Mouse (Mus musculus): ENCODE data around the gene Slc1a1. TPM values are rescaled to one million over a fixed set of nuclear protein-coding genes. Genes with fewer than 3 reads are reported as not detected.

Slc1a1 gene
- polyA plus RNA-seq, 1 experiment from 2014 or later = 1.0 TPM

DNA sequence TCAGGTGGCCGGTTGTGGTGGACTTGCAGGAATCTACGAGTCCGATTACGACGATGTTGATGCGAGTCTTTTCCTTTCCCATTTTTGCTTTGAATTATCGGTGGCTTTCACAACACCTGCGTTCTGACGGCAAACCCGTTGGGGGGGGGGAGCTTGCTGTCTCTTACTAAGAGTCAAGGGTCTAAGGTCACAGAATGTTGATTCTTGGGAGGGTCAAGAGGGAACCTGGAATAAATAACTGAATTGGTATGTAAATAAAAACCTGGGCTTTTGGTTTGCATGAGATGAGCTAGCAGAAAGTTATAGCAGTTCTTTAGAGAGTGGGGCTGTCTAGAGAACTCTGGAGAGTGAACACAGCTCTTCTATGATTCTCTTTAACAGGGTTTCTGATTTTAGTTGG is 28.8 kb downstream of the Slc1a1 start:
- H3K9me3 ChIP-seq = no peaks in the 10 kb centered on the region
- H3K36me3 ChIP-seq = no peaks in the 10 kb centered on the region
- no peak overlapping the region for H3K27ac ChIP-seq
- peaks cover 4% of the 10 kb centered on the region; the same call in 1 of the 2 replicates for H3K4me1 ChIP-seq
- no peaks in the 10 kb centered on the region for H3K27me3 ChIP-seq
- no peak overlapping the region for H3K4me3 ChIP-seq
- H3K9ac ChIP-seq = no peak overlapping the region
- H3K4me2 ChIP-seq (replicated peaks) = no peak overlapping the region
- 90% methylated on average over 10 of the region's 10 CpGs for WGBS
- ATAC-seq (ENCODE audit: low FRiP score, low read depth) = no peak

DNA sequence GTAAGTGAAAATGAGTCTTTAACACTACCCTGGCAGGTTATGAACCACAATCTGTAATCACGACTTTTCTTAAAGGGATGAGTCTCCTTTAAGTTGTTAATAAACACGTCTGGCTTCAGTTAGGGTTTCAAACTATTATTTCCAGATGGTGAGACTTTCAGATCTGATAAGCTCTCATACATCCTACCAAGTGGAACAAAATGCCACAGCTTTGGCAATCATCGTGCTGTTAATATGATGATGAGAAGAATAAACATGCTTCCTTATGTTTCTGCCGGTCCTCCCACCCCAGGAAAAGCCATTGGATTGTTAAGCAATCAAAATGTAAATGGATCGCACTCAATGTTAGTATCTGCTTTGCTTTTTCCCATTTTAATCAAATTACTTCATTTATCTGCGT is 30.1 kb downstream of the Slc1a1 start:
- Histone ChIP-seq H3K27ac (no peak overlapping the region), H3K36me3 (no peaks in the 10 kb centered on the region)
- ATAC-seq (ENCODE audit: low FRiP score, low read depth) = no peak

DNA sequence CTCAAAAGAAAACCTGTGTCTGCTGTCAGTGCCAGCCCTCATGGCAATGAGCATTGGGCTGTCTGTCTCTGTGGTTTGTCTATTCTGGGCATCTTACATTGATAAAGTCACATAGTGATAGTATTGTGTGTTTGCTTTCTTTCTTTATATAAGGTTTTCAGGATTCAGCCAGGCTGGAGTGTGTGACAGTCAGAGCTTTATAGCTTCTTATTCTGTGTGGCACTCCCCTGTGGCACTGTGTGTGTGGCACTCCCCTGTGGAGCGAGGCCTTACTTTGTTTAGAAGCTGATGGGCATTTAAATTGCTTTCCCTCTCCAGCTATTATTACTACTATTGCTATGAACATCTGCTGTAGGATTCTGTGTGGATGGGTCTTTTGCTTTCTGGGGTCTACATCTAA is 30.7 kb downstream of the Slc1a1 start:
- Histone ChIP-seq H3K4me2 (replicated peaks) (no peak overlapping the region), H3K4me1 (peaks cover 4% of the 10 kb centered on the region; the same call in 1 of the 2 replicates), H3K9ac (no peak overlapping the region), H3K9me3 (no peaks in the 10 kb centered on the region), H3K27me3 (no peaks in the 10 kb centered on the region), H3K36me3 (no peaks in the 10 kb centered on the region), H3K4me3 (no peak overlapping the region), H3K27ac (no peak overlapping the region)
- ATAC-seq (ENCODE audit: low FRiP score, low read depth) = no peak
- WGBS = 55% methylated on average over 1 of the region's 1 CpGs

More for the DNA sequence above, 30.1 kb downstream of the Slc1a1 start:
- H3K9me3 ChIP-seq = no peaks in the 10 kb centered on the region
- H3K4me3 ChIP-seq = no peak overlapping the region
- no peaks in the 10 kb centered on the region for H3K27me3 ChIP-seq
- WGBS = 43% methylated on average over 6 of the region's 6 CpGs
- no peak overlapping the region for H3K9ac ChIP-seq
- no peak overlapping the region for H3K4me2 ChIP-seq (replicated peaks)
- H3K4me1 ChIP-seq = peaks cover 4% of the 10 kb centered on the region; the same call in 1 of the 2 replicates

DNA sequence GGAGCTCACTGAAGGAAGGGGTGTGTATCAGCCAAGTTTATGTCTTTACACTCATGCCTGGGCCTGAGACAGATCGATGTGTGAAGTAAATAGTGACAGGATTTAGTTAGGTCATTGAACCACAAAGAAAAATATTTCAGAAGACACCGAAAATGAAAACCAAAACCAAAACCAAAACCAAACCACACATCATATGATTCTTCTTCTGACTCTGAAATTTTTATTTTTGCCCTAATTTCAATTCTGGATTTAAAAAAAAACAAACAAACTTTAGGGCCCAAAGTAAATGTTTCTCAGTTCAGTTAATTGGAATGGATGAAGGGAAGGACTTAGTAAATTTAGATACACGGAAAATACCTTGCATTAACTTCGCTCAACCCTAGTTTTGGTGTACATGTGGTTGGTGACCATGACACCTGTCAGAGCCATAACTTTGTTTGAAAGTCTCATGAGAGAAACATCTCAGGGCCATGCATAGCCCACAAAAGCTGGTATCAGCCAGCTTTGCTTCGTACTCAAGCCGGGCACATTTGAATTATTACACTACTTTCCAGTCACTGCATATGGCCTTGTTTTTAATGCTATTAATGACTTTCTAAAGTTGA is 34.5 kb downstream of the Slc1a1 start:
- H3K9me3 ChIP-seq = no peaks in the 10 kb centered on the region
- no peak overlapping the region for H3K27ac ChIP-seq
- ATAC-seq (ENCODE audit: low FRiP score, low read depth) = no peak
- H3K9ac ChIP-seq = no peak overlapping the region
- no peaks in the 10 kb centered on the region for H3K27me3 ChIP-seq
- H3K4me2 ChIP-seq (replicated peaks) = no peak overlapping the region
- H3K4me1 ChIP-seq = peaks cover 9% of the 10 kb centered on the region
- 88% methylated on average over 6 of the region's 6 CpGs for WGBS
- H3K36me3 ChIP-seq = no peaks in the 10 kb centered on the region
- no peak overlapping the region for H3K4me3 ChIP-seq

DNA sequence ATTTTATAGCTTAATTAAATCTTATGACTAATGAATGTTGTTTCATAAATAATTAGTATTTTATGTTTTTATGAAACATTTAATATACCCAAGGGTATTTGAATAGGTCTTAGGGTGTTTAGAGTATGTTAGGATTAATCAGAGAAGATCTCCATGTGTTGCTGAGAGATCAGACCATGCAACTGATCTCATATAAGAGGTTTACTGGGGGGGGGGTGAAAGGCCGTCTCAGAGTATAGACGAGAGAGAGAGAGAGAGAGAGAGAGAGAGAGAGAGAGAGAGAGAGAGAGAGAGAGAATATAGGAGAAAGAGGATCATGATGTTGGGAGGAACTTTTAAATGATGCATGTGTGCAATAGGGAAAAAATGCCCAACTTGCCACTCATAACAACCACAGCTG is 35.5 kb downstream of the Slc1a1 start:
- no peaks in the 10 kb centered on the region for H3K36me3 ChIP-seq
- H3K9ac ChIP-seq = no peak overlapping the region
- WGBS = 17% methylated on average over 2 of the region's 2 CpGs
- H3K4me1 ChIP-seq = peaks cover 9% of the 10 kb centered on the region
- no peaks in the 10 kb centered on the region for H3K9me3 ChIP-seq
- no peak overlapping the region for H3K27ac ChIP-seq
- no peak for ATAC-seq (ENCODE audit: low FRiP score, low read depth)
- H3K4me3 ChIP-seq = no peak overlapping the region
- H3K4me2 ChIP-seq (replicated peaks) = no peak overlapping the region
- no peaks in the 10 kb centered on the region for H3K27me3 ChIP-seq

DNA sequence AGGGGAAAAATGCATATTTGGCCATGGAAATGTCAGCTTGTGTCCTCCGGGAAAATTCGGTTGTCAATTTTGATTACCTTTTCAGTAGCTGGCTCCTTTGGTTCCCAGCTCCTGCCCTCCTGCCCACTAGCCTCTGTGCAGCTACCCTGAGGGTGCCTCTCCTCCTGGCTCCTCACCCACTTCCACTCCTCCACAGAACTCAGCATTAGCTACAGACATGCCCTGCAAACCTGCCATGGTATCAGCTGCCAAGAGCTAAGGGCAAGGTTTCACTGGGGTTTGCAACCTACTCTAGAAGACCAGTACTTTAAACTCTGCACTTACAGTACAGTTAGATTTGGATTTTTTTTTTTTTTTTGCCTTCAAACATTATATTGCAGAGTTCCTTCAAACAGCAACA is 44.6 kb downstream of the Slc1a1 start:
- no peak for ATAC-seq (ENCODE audit: low FRiP score, low read depth)
- 80% methylated on average over 2 of the region's 2 CpGs for WGBS
- Histone ChIP-seq H3K9ac (no peak overlapping the region), H3K4me3 (no peak overlapping the region), H3K4me1 (no peaks in the 10 kb centered on the region), H3K27me3 (no peaks in the 10 kb centered on the region), H3K27ac (no peak overlapping the region), H3K9me3 (no peaks in the 10 kb centered on the region), H3K36me3 (no peaks in the 10 kb centered on the region), H3K4me2 (replicated peaks) (no peak overlapping the region)

DNA sequence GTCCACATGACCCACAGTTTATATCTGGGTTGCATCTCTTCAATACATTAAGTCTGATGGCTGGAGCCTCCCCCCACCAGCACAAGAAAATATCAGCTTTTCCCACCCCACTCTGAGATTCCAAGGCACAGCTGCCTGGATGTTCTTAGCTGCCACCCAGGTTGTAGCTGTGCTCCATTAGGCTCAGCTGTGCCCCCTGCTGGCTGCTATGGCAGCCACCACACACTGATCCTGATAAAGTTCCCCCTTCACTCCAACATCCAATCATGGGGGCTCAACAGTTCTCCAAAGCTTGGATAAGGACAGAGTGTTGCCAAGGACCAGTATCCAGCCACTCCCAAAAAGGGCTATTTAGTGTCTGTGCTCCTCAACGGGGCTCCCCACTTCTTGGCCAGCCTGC is 48.3 kb downstream of the Slc1a1 start:
- H3K4me2 ChIP-seq (replicated peaks) = no peak overlapping the region
- H3K4me3 ChIP-seq = no peak overlapping the region
- H3K27ac ChIP-seq = no peak overlapping the region
- no peaks in the 10 kb centered on the region for H3K36me3 ChIP-seq
- no peak overlapping the region for H3K9ac ChIP-seq
- H3K4me1 ChIP-seq = no peaks in the 10 kb centered on the region
- 50% methylated on average over 1 of the region's 1 CpGs for WGBS
- ATAC-seq (ENCODE audit: low FRiP score, low read depth) = no peak
- no peaks in the 10 kb centered on the region for H3K27me3 ChIP-seq
- no peaks in the 10 kb centered on the region for H3K9me3 ChIP-seq

DNA sequence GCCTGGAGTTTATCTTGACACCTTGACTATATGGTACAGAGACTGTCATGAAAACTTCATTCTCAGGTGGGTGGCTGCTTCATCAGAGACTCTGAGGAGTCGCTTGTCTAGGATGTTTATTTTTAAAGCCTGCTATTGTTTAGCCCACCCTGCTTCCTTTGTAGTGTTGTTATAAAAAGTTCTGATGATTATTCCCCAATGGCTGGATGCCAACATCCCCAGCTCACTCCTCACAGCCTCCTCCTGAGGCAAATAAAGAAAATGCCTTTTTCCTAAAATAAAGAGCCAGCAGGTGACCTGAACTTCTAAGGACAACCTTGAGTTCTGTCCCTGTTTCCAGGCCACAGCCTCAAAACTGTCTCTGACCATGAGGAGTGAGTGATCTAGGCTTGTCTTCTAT is 53.6 kb downstream of the Slc1a1 start:
- H3K9me3 ChIP-seq = no peaks in the 10 kb centered on the region
- no peak overlapping the region for H3K9ac ChIP-seq

DNA sequence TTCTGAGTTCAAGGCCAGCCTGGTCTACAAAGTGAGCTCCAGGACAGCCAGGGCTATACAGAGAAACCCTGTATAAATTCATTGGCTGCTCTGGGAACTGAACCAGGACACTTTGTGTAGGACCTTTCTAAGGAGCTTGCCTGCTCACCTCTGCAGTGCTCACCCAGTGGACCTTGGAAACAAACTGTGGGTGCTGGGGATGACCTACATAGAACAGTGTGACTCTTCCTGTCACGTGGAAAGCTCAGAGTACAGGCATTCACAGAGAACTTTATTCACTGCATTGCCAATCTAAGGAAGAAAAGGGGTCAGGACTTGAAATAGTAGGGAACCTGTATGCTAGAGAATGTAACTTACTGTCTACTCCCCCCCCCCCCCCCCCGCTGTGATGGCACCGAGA is 54.4 kb downstream of the Slc1a1 start:
- Histone ChIP-seq H3K4me2 (replicated peaks) (no peak overlapping the region), H3K27ac (no peak overlapping the region), H3K4me3 (no peak overlapping the region), H3K4me1 (no peaks in the 10 kb centered on the region), H3K9ac (no peak overlapping the region), H3K9me3 (no peaks in the 10 kb centered on the region), H3K36me3 (no peaks in the 10 kb centered on the region), H3K27me3 (no peaks in the 10 kb centered on the region)
- ATAC-seq (ENCODE audit: low FRiP score, low read depth) = no peak
- WGBS = 66% methylated on average over 3 of the region's 3 CpGs

More for the DNA sequence above, 53.6 kb downstream of the Slc1a1 start:
- Histone ChIP-seq H3K27me3 (no peaks in the 10 kb centered on the region), H3K4me2 (replicated peaks) (no peak overlapping the region), H3K36me3 (no peaks in the 10 kb centered on the region), H3K4me1 (no peaks in the 10 kb centered on the region), H3K27ac (no peak overlapping the region), H3K4me3 (no peak overlapping the region)
- no peak for ATAC-seq (ENCODE audit: low FRiP score, low read depth)
- 56% methylated on average over 1 of the region's 1 CpGs for WGBS

DNA sequence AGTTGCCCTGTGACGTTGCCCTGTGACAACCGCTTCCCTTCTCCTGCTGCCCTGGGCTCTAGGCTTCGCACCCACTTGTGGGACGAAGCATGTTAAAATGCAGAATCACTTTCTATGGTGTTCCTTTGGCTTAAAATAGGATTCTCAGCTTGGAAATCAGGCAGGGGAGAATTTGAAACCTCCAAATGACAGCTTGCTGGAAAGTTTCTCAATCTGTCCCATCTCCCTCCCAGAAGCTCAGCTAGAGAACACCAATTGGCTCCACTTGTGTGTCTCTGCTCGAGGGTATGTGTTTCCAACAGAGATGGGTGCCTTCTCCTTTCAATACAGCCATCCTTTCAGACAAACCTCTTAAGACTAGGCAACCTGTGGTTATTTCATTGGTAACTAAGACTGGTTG is 56.4 kb downstream of the Slc1a1 start:
- H3K4me1 ChIP-seq = no peaks in the 10 kb centered on the region
- H3K9me3 ChIP-seq = no peaks in the 10 kb centered on the region
- no peaks in the 10 kb centered on the region for H3K36me3 ChIP-seq
- no peak overlapping the region for H3K4me2 ChIP-seq (replicated peaks)
- no peak for ATAC-seq (ENCODE audit: low FRiP score, low read depth)
- no peaks in the 10 kb centered on the region for H3K27me3 ChIP-seq
- no peak overlapping the region for H3K27ac ChIP-seq
- 66% methylated on average over 5 of the region's 5 CpGs for WGBS
- no peak overlapping the region for H3K4me3 ChIP-seq
- H3K9ac ChIP-seq = no peak overlapping the region

DNA sequence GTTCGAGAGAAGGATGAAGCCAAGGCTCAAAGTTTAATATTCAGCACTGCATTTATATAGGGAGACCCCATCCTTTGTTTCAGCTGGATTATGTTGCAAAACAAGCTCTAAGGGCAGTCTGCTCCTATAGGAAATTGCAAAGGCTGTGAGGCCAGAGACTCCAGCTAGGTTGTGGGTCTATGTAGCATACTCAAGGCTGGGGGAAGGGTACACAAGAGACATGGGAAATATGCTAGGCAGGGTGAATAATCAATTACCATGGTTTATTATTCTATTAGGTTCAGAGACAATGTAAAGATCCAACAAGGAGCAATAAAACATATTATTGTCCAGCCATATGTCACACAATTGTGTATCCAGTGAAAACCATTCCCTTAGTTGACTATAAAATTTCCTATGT is 57.0 kb downstream of the Slc1a1 start:
- H3K4me3 ChIP-seq = no peak overlapping the region
- no peaks in the 10 kb centered on the region for H3K9me3 ChIP-seq
- no peak overlapping the region for H3K9ac ChIP-seq
- no peaks in the 10 kb centered on the region for H3K36me3 ChIP-seq
- H3K4me1 ChIP-seq = 0 out of 2 replicates have a peak, but pooled peaks cover 4% of the 10 kb centered on the region
- WGBS = 84% methylated on average over 1 of the region's 1 CpGs
- ATAC-seq (ENCODE audit: low FRiP score, low read depth) = no peak
- no peak overlapping the region for H3K4me2 ChIP-seq (replicated peaks)
- no peaks in the 10 kb centered on the region for H3K27me3 ChIP-seq
- no peak overlapping the region for H3K27ac ChIP-seq

DNA sequence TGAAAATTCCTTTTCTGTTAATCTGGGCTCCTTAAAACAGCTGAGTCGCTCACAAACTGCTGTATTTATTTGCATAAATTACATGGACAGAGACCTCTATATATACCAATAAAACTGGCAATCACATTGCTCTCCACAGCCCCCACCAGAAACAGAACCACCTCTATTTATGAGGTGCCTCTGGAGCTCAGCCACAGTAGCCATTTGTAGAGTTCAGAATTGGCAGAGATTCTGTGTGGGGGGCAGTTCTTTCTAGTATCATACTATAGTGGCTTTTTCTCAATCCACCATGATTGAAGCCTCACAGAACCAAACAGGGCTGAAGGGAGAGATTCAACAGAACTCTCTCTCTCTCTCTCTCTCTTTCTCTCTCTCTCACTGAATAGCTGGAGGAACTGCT is 61.8 kb downstream of the Slc1a1 start:
- Histone ChIP-seq H3K27ac (no peak overlapping the region), H3K27me3 (no peaks in the 10 kb centered on the region), H3K9me3 (no peaks in the 10 kb centered on the region), H3K4me2 (replicated peaks) (no peak overlapping the region), H3K36me3 (no peaks in the 10 kb centered on the region), H3K4me3 (no peak overlapping the region), H3K9ac (no peak overlapping the region), H3K4me1 (0 out of 2 replicates have a peak, but pooled peaks cover 4% of the 10 kb centered on the region)
- 67% methylated on average over 1 of the region's 1 CpGs for WGBS
- no peak for ATAC-seq (ENCODE audit: low FRiP score, low read depth)

DNA sequence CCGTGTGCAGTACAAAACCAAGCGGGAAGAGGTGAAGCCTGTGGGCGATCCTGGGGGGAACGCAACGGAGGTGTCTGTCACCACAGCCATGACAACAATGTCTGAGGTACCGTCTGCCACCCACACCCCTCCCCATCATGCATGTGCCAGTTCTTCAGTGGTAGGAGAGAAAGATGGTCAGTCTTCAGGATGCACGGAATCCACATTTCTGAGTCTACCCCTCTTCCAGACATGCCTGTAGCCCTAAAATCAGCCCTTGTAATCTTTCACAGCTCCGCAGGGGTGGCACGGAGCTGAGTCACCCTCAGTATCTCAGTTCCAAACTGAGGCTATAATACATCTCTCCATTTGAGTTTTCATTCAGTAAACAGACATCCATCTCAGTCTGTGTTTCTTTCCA is 62.6 kb downstream of the Slc1a1 start:
- H3K27ac ChIP-seq = no peak overlapping the region
- no peak for ATAC-seq (ENCODE audit: low FRiP score, low read depth)
- no peak overlapping the region for H3K4me2 ChIP-seq (replicated peaks)
- no peaks in the 10 kb centered on the region for H3K9me3 ChIP-seq
- WGBS = 76% methylated on average over 9 of the region's 9 CpGs
- no peak overlapping the region for H3K4me3 ChIP-seq
- no peaks in the 10 kb centered on the region for H3K36me3 ChIP-seq
- H3K4me1 ChIP-seq = 0 out of 2 replicates have a peak, but pooled peaks cover 4% of the 10 kb centered on the region
- H3K27me3 ChIP-seq = no peaks in the 10 kb centered on the region
- no peak overlapping the region for H3K9ac ChIP-seq

Data from limb, embryonic 13.5 days (tissue).